Mouse (Mus musculus): ENCODE measurements around the gene Banf1. TPM values are rescaled to one million over a fixed set of nuclear protein-coding genes. Genes with fewer than 3 reads are reported as not detected.
A peak's percentile ranks its signal among the peaks of the same experiment; 100 is the strongest.

The Banf1 gene
- polyA plus RNA-seq, 1 experiment from 2014 or later: 440 TPM

- Histone ChIP-seq H3K4me3 (ENCODE audit: low read depth, low read length) (peak overlapping the region; percentile 35), H3K9me3 (ENCODE audit: control insufficient read depth, low read length) (no peaks in the 10 kb centered on the region), H3K27me3 (ENCODE audit: control insufficient read depth, insufficient read depth, low read length) (no peaks in the 10 kb centered on the region), H3K36me3 (ENCODE audit: control insufficient read depth, insufficient read depth, low read length) (no peaks in the 10 kb centered on the region), H3K4me1 (ENCODE audit: control insufficient read depth, insufficient read depth, low read length) (no peaks in the 10 kb centered on the region), H3K4me2 (ENCODE audit: low read depth) (peak overlapping the region; percentile 66), H3K9ac (ENCODE audit: low read length) (peak overlapping the region; percentile 44), H3K27ac (ENCODE audit: low read depth, low read length) (no peak overlapping the region)
- DNase-seq (ENCODE audit: low spot score) (peak; percentile 35), ATAC-seq (ENCODE audit: insufficient read depth, low FRiP score, low TSS enrichment) (no peak)
- WGBS: 5% methylated on average over 34 of the region's 34 CpGs
These were observed 18.2 kb downstream of the Banf1 start for GRCm38 (mm10) chr19:5348526-5349501.

- Histone ChIP-seq H3K4me2 (ENCODE audit: low read depth) (no peak overlapping the region), H3K27ac (ENCODE audit: low read depth, low read length) (no peak overlapping the region), H3K27me3 (ENCODE audit: control insufficient read depth, insufficient read depth, low read length) (no peaks in the 10 kb centered on the region), H3K4me3 (ENCODE audit: low read depth, low read length) (no peak overlapping the region), H3K9me3 (ENCODE audit: control insufficient read depth, low read length) (no peaks in the 10 kb centered on the region), H3K4me1 (ENCODE audit: control insufficient read depth, insufficient read depth, low read length) (no peaks in the 10 kb centered on the region), H3K9ac (ENCODE audit: low read length) (no peak overlapping the region), H3K36me3 (ENCODE audit: control insufficient read depth, insufficient read depth, low read length) (no peaks in the 10 kb centered on the region)
- no peak for DNase-seq (ENCODE audit: low spot score)
- no peak for ATAC-seq (ENCODE audit: insufficient read depth, low FRiP score, low TSS enrichment)
- 87% methylated on average over 6 of the region's 6 CpGs for WGBS
These were observed 18.9 kb downstream of the Banf1 start for GRCm38 (mm10) chr19:5348064-5348463.

- Histone ChIP-seq H3K36me3 (ENCODE audit: control insufficient read depth, insufficient read depth, low read length) (no peaks in the 10 kb centered on the region), H3K9ac (ENCODE audit: low read length) (no peak overlapping the region), H3K27ac (ENCODE audit: low read depth, low read length) (no peak overlapping the region), H3K4me3 (ENCODE audit: low read depth, low read length) (no peak overlapping the region), H3K27me3 (ENCODE audit: control insufficient read depth, insufficient read depth, low read length) (no peaks in the 10 kb centered on the region), H3K4me1 (ENCODE audit: control insufficient read depth, insufficient read depth, low read length) (no peaks in the 10 kb centered on the region), H3K9me3 (ENCODE audit: control insufficient read depth, low read length) (no peaks in the 10 kb centered on the region), H3K4me2 (ENCODE audit: low read depth) (no peak overlapping the region)
- no peak for DNase-seq (ENCODE audit: low spot score)
- WGBS: 76% methylated on average over 6 of the region's 6 CpGs
- no peak for ATAC-seq (ENCODE audit: insufficient read depth, low FRiP score, low TSS enrichment)
These were observed 21.5 kb downstream of the Banf1 start for GRCm38 (mm10) chr19:5345297-5346131.

- H3K27ac ChIP-seq (ENCODE audit: low read depth, low read length): no peak overlapping the region
- no peaks in the 10 kb centered on the region for H3K27me3 ChIP-seq (ENCODE audit: control insufficient read depth, insufficient read depth, low read length)
- 89% methylated on average over 7 of the region's 7 CpGs for WGBS
- H3K9me3 ChIP-seq (ENCODE audit: control insufficient read depth, low read length): no peaks in the 10 kb centered on the region
- no peaks in the 10 kb centered on the region for H3K36me3 ChIP-seq (ENCODE audit: control insufficient read depth, insufficient read depth, low read length)
- no peak for ATAC-seq (ENCODE audit: insufficient read depth, low FRiP score, low TSS enrichment)
- no peak overlapping the region for H3K4me3 ChIP-seq (ENCODE audit: low read depth, low read length)
- H3K9ac ChIP-seq (ENCODE audit: low read length): no peak overlapping the region
- no peak for DNase-seq (ENCODE audit: low spot score)
- H3K4me2 ChIP-seq (ENCODE audit: low read depth): no peak overlapping the region
- no peaks in the 10 kb centered on the region for H3K4me1 ChIP-seq (ENCODE audit: control insufficient read depth, insufficient read depth, low read length)
These were observed 25.6 kb downstream of the Banf1 start for GRCm38 (mm10) chr19:5341360-5341759.

- peak; percentile 70 for DNase-seq (ENCODE audit: low spot score)
- WGBS: 22% methylated on average over 5 of the region's 5 CpGs
- H3K27ac ChIP-seq (ENCODE audit: low read depth, low read length): no peak overlapping the region
- no peaks in the 10 kb centered on the region for H3K4me1 ChIP-seq (ENCODE audit: control insufficient read depth, insufficient read depth, low read length)
- H3K4me3 ChIP-seq (ENCODE audit: low read depth, low read length): no peak overlapping the region
- ATAC-seq (ENCODE audit: insufficient read depth, low FRiP score, low TSS enrichment): no peak
- no peak overlapping the region for H3K9ac ChIP-seq (ENCODE audit: low read length)
- H3K9me3 ChIP-seq (ENCODE audit: control insufficient read depth, low read length): no peaks in the 10 kb centered on the region
- no peaks in the 10 kb centered on the region for H3K27me3 ChIP-seq (ENCODE audit: control insufficient read depth, insufficient read depth, low read length)
- no peaks in the 10 kb centered on the region for H3K36me3 ChIP-seq (ENCODE audit: control insufficient read depth, insufficient read depth, low read length)
- H3K4me2 ChIP-seq (ENCODE audit: low read depth): no peak overlapping the region
These were observed 29.0 kb downstream of the Banf1 start for GRCm38 (mm10) chr19:5337975-5338374.

- Histone ChIP-seq H3K4me3 (ENCODE audit: low read depth, low read length) (no peak within 1 kb of the TSS), H3K27ac (ENCODE audit: low read depth, low read length) (no peak within 1 kb of the TSS), H3K4me1 (ENCODE audit: control insufficient read depth, insufficient read depth, low read length) (no peaks in the 10 kb centered on the region), H3K9me3 (ENCODE audit: control insufficient read depth, low read length) (no peaks in the 10 kb centered on the region), H3K4me2 (ENCODE audit: low read depth) (no peak within 1 kb of the TSS), H3K27me3 (ENCODE audit: control insufficient read depth, insufficient read depth, low read length) (no peaks in the 10 kb centered on the region), H3K9ac (ENCODE audit: low read length) (no peak within 1 kb of the TSS), H3K36me3 (ENCODE audit: control insufficient read depth, insufficient read depth, low read length) (no peaks in the 10 kb centered on the region)
- 92% methylated on average over 6 of the region's 6 CpGs for WGBS
- no peak for DNase-seq (ENCODE audit: low spot score)
- ATAC-seq (ENCODE audit: insufficient read depth, low FRiP score, low TSS enrichment): no peak
These were observed 31.5 kb downstream of the Banf1 start, which contains the start of gene Catsper1 for GRCm38 (mm10) chr19:5335441-5335840. TSS of gene Catsper1 (plus strand) at chr19:5335741.

GRCm38 (mm10) chr19:5334741-5335140, 32.2 kb downstream of the Banf1 start:
- DNase-seq (ENCODE audit: low spot score): no peak
- ATAC-seq (ENCODE audit: insufficient read depth, low FRiP score, low TSS enrichment): no peak
- no peaks in the 10 kb centered on the region for H3K36me3 ChIP-seq (ENCODE audit: control insufficient read depth, insufficient read depth, low read length)

GRCm38 (mm10) chr19:5327970-5328369, 39.0 kb downstream of the Banf1 start:
- Histone ChIP-seq H3K27ac (ENCODE audit: low read depth, low read length) (no peak overlapping the region), H3K9me3 (ENCODE audit: control insufficient read depth, low read length) (no peaks in the 10 kb centered on the region), H3K4me2 (ENCODE audit: low read depth) (no peak overlapping the region), H3K4me1 (ENCODE audit: control insufficient read depth, insufficient read depth, low read length) (no peaks in the 10 kb centered on the region), H3K9ac (ENCODE audit: low read length) (no peak overlapping the region), H3K27me3 (ENCODE audit: control insufficient read depth, insufficient read depth, low read length) (no peaks in the 10 kb centered on the region), H3K4me3 (ENCODE audit: low read depth, low read length) (no peak overlapping the region), H3K36me3 (ENCODE audit: control insufficient read depth, insufficient read depth, low read length) (no peaks in the 10 kb centered on the region)
- DNase-seq (ENCODE audit: low spot score) (no peak), ATAC-seq (ENCODE audit: insufficient read depth, low FRiP score, low TSS enrichment) (no peak)
- 81% methylated on average over 19 of the region's 19 CpGs for WGBS

More at GRCm38 (mm10) chr19:5334741-5335140, 32.2 kb downstream of the Banf1 start:
- 76% methylated on average over 5 of the region's 5 CpGs for WGBS
- H3K4me2 ChIP-seq (ENCODE audit: low read depth): no peak overlapping the region
- no peak overlapping the region for H3K9ac ChIP-seq (ENCODE audit: low read length)
- no peaks in the 10 kb centered on the region for H3K9me3 ChIP-seq (ENCODE audit: control insufficient read depth, low read length)
- H3K4me3 ChIP-seq (ENCODE audit: low read depth, low read length): no peak overlapping the region
- no peaks in the 10 kb centered on the region for H3K27me3 ChIP-seq (ENCODE audit: control insufficient read depth, insufficient read depth, low read length)
- no peaks in the 10 kb centered on the region for H3K4me1 ChIP-seq (ENCODE audit: control insufficient read depth, insufficient read depth, low read length)
- no peak overlapping the region for H3K27ac ChIP-seq (ENCODE audit: low read depth, low read length)

Measured in neural tube, embryonic 11.5 days (tissue).